Mouse (Mus musculus) heart, embryonic 16.5 days (tissue): ENCODE results near the gene Nkx1-1. TPM values are rescaled to one million over a fixed set of nuclear protein-coding genes. Genes with fewer than 3 reads are reported as not detected.

Experiments used
- ATAC-seq: fragments of 200-750 bp; cut with Nextera tagmentation; replicated peaks from 2 replicates; pipeline ENCODE4 v1.8.0; 2017; ENCODE audit warnings: moderate number of reproducible peaks; ENCODE audit not compliant: insufficient read depth, low FRiP score; ENCODE audit errors: extremely low read depth
- H3K27ac ChIP-seq: fragments of 300-500 bp; sonication (generic); 2 replicates; pipeline ENCODE4 v1.5.1; 2014; ENCODE audit warnings: mild to moderate bottlenecking, low read length, control low read depth, moderate library complexity
- H3K27me3 ChIP-seq: fragments of 300-500 bp; sonication (generic); 2 replicates; pipeline ENCODE4 v1.6.1; 2014; ENCODE audit warnings: low read length, mixed read lengths; ENCODE audit not compliant: control insufficient read depth, insufficient read depth
- H3K36me3 ChIP-seq: fragments of 300-500 bp; sonication (generic); 2 replicates; pipeline ENCODE4 v1.6.1; 2014; ENCODE audit not compliant: control insufficient read depth, insufficient read depth
- H3K4me1 ChIP-seq: fragments of 300-500 bp; sonication (generic); 2 replicates; pipeline ENCODE4 v1.6.1; 2014; ENCODE audit warnings: low read length, mixed read lengths; ENCODE audit not compliant: control insufficient read depth, insufficient read depth
- H3K4me2 ChIP-seq: fragments of 300-500 bp; sonication (generic); 2 replicates; pipeline ENCODE4 v1.6.1; 2014; ENCODE audit warnings: low read depth, mild to moderate bottlenecking, control low read depth, low read length
- H3K4me3 ChIP-seq: fragments of 300-500 bp; sonication (generic); 2 replicates; pipeline ENCODE4 v1.5.1; 2014; ENCODE audit warnings: mild to moderate bottlenecking, control low read depth, low read length
- H3K9ac ChIP-seq: fragments of 300-500 bp; sonication (generic); 2 replicates; pipeline ENCODE4 v1.6.1; 2014; ENCODE audit warnings: low read length, control low read depth
- H3K9me3 ChIP-seq: fragments of 300-500 bp; sonication (generic); replicated peaks from 2 replicates; pipeline ENCODE4 v1.6.1; 2016; ENCODE audit warnings: low read length; ENCODE audit not compliant: control insufficient read depth
- WGBS: fragments of 180-500 bp; shearing (Covaris S2); extraction: QIAGEN DNeasy Blood & Tissue Kit; methylation state at CpG from one replicate; pipeline ENCODE4 v1.1.7; 2014; 5-methylcytosine and 5-hydroxymethylcytosine counted together
- polyA plus RNA-seq: library from polyadenylated mRNA; unstranded; fragments of >200 nt; fragmentation: Nextera tagmentation; extraction: Ambion mirVana; gene quantifications from 2 replicates; pipeline ENCODE4 v1.2.1, GENCODE M21; 2015

The Nkx1-1 gene
- polyA plus RNA-seq, 1 experiment from 2014 or later, result not detected

DNA sequence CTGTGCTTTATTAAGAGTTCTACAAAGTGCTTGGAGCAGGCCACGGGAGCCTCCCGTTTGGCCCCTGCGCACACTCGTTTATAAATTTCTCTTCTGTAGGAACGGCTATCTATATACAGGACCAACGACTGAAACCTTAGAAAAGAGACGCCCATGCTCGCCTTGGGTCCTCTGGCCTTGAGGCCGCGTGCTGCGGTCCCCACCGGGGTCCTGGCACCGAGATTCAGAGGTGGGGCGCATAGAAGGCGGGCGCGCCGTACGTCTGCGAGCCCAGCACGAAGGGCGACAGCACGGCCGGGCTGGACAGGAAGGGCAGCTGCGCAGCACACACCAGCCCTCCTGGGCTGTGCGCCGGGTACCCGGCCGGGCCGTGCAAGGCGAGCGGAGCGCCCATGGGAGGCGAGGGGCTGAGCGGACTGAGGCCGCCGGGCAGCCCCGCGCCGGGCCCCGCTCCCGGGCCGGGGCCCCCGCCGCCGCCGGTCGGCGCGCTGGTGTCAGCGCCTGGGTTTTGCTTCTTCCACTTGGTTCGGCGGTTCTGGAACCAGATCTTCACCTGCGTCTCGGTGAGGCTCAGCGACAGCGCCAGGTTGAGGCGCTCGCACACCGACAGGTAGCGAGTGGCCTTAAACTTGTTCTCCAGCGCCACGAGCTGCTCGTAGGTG lies 3.1 kb downstream of the Nkx1-1 start:
- H3K4me1 ChIP-seq, result peaks cover 18% of the 10 kb centered on the region
- peak overlapping the region; percentile 35 for H3K4me3 ChIP-seq
- H3K27me3 ChIP-seq, result peaks cover 87% of the 10 kb centered on the region
- no peak overlapping the region for H3K27ac ChIP-seq
- 2% methylated on average over 60 of the region's 64 CpGs for WGBS
- no peaks in the 10 kb centered on the region for H3K36me3 ChIP-seq
- no peak for ATAC-seq
- peak overlapping the region; percentile 56 for H3K4me2 ChIP-seq
- H3K9me3 ChIP-seq, result no peaks in the 10 kb centered on the region
- H3K9ac ChIP-seq, result no peak overlapping the region

DNA sequence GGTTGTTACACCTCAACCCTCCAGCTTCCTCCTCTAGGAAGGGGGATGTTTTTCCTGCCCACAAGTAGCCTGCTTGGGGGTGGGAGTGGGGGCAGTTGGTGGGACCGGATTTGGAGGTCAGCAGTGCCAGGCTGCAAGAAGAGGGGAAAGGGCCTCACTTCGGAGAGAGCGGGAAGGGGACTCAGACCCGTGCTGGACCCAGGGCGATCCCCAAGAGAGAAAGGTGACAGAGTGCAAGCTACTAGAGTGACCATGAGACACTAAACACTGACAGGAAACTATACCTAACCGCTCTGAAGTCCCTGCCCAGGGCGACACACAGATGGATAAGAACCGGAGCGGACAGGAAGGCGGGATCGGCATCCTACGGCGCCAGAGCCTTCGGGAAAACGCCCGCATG lies 3.7 kb downstream of the Nkx1-1 start:
- no peak overlapping the region for H3K9ac ChIP-seq

DNA sequence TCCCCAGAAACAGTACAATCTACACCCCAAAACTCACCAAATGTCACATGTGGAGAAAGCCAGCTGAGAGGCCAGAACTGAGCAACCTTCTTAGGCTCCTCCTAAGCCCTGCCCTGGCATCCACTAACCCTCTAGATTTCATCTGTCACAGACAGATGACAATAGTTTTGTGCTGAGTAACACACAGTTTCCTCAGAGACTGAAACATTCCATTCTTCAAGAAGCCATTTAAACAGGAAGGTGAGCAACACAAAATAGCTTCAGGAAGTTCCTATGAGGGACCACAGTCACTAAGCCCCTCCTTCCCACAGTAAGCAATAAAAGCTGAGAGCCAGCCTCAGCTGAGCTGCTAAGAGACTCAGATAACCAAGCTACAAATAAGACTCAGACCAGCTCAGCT lies 6.3 kb downstream of the Nkx1-1 start:
- H3K4me2 ChIP-seq, result no peak overlapping the region
- H3K4me3 ChIP-seq, result no peak overlapping the region
- H3K36me3 ChIP-seq, result no peaks in the 10 kb centered on the region
- peaks cover 10% of the 10 kb centered on the region for H3K4me1 ChIP-seq
- ATAC-seq, result no peak
- H3K9me3 ChIP-seq, result no peaks in the 10 kb centered on the region
- H3K27ac ChIP-seq, result no peak overlapping the region
- H3K27me3 ChIP-seq, result peaks cover 57% of the 10 kb centered on the region
- H3K9ac ChIP-seq, result no peak overlapping the region

More for the DNA sequence above, 3.7 kb downstream of the Nkx1-1 start:
- no peaks in the 10 kb centered on the region for H3K9me3 ChIP-seq
- H3K36me3 ChIP-seq, result no peaks in the 10 kb centered on the region
- peaks cover 18% of the 10 kb centered on the region for H3K4me1 ChIP-seq
- 6% methylated on average over 16 of the region's 16 CpGs for WGBS
- ATAC-seq, result no peak
- H3K4me3 ChIP-seq, result no peak overlapping the region; the same call in 1 of the 2 replicates
- H3K4me2 ChIP-seq, result no peak overlapping the region
- H3K27ac ChIP-seq, result no peak overlapping the region
- H3K27me3 ChIP-seq, result peaks cover 83% of the 10 kb centered on the region

DNA sequence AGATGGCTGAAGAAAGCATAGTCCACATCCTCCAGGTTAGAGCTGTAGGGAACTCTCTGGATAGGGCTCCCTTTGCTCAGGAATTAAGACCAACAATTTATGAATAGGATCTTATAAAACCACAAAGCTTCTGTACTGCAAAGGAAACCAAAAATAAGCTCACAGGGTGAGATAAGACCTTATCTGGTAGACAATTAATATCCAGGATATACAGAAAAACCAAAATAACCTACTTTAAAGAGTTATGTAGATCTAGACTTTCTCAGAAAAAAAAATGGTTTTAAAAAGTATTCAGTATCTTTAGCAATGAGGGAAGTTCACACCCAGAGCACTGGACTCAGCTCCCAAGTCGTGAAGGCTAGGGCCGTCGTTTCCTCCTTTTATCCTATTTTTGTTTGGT lies 13.5 kb downstream of the Nkx1-1 start:
- ATAC-seq, result no peak
- WGBS, result 42% methylated on average over 3 of the region's 3 CpGs
- H3K9ac ChIP-seq, result no peak overlapping the region
- H3K4me3 ChIP-seq, result no peak overlapping the region
- no peaks in the 10 kb centered on the region for H3K9me3 ChIP-seq
- no peaks in the 10 kb centered on the region for H3K4me1 ChIP-seq
- no peak overlapping the region for H3K4me2 ChIP-seq
- no peak overlapping the region for H3K27ac ChIP-seq
- no peaks in the 10 kb centered on the region for H3K36me3 ChIP-seq
- peaks cover 2% of the 10 kb centered on the region for H3K27me3 ChIP-seq

DNA sequence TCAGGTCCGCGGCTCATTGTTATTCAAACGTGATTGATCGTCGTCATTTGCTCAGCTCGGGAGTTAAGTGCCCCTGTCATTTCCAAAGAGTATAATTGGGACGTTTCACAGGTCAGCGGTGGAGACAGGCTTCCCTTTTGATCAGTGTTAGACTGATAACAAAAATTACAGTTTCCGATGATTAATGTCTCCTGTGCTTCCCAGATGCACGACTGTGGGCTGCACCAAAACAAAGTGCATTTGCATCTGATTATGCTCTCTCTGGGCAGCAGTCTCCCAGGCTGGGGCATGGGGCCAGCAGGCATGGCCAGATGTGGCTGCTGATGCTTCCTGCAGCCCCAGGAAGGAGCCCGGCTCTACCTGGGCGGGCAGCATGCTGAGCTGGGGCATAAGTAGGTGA lies 33.0 kb downstream of the Nkx1-1 start:
- no peak overlapping the region for H3K4me3 ChIP-seq
- 46% methylated on average over 12 of the region's 12 CpGs for WGBS
- H3K27ac ChIP-seq, result no peak overlapping the region
- H3K4me2 ChIP-seq, result no peak overlapping the region
- no peaks in the 10 kb centered on the region for H3K27me3 ChIP-seq
- no peaks in the 10 kb centered on the region for H3K9me3 ChIP-seq
- ATAC-seq, result no peak
- no peak overlapping the region for H3K9ac ChIP-seq
- H3K36me3 ChIP-seq, result 0 out of 2 replicates have a peak, but pooled peaks cover 3% of the 10 kb centered on the region
- H3K4me1 ChIP-seq, result peaks cover 13% of the 10 kb centered on the region

DNA sequence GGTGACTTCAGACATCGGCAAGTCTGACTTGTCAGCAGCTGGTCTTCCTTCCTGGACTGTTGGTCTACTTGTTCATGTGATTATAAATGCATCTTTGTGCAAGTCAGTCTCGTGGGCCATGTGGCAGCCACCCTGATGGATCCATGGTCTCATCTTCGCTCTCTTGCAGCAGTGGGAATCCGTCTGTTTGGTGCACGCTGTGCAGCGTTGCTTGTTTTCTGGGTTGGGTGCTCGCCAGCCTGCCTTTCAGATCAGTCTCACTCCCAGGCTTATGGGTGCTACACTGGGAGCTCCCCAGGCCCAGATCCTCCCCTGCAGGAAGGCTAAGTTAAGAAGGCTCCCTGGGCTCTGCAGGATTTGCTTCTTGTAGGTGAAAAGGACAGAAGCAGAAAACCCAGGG lies 36.9 kb downstream of the Nkx1-1 start:
- Histone ChIP-seq H3K4me3 (no peak overlapping the region), H3K4me2 (no peak overlapping the region), H3K4me1 (peaks cover 13% of the 10 kb centered on the region), H3K9me3 (no peaks in the 10 kb centered on the region), H3K27me3 (no peaks in the 10 kb centered on the region), H3K9ac (no peak overlapping the region), H3K27ac (no peak overlapping the region), H3K36me3 (peaks cover 5% of the 10 kb centered on the region)
- 87% methylated on average over 7 of the region's 7 CpGs for WGBS
- ATAC-seq, result no peak

DNA sequence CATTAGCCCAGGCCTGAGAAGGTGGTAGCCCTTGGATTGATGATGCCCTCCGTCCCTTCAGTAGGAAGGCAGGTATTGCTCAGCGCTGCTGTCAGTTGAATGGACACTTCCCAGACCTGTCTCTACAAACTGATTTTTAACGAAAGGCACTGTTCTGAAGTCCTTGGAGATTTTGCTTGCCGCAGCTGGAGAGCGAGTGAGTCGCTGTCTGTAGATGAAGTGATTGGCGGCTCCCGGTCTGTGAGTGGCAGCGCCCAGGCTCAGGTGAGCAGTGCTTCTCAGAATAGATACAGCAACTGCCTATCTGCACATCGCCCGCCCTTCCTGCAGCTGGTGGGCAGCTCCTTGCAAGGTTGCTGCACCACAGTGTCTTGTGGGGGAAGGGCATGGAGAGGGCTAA lies 38.1 kb downstream of the Nkx1-1 start:
- Histone ChIP-seq H3K9me3 (no peaks in the 10 kb centered on the region), H3K9ac (no peak overlapping the region), H3K27ac (no peak overlapping the region), H3K4me2 (no peak overlapping the region), H3K36me3 (peaks cover 6% of the 10 kb centered on the region), H3K4me3 (no peak overlapping the region), H3K27me3 (no peaks in the 10 kb centered on the region), H3K4me1 (peaks cover 10% of the 10 kb centered on the region)
- WGBS, result 85% methylated on average over 11 of the region's 11 CpGs
- no peak for ATAC-seq

DNA sequence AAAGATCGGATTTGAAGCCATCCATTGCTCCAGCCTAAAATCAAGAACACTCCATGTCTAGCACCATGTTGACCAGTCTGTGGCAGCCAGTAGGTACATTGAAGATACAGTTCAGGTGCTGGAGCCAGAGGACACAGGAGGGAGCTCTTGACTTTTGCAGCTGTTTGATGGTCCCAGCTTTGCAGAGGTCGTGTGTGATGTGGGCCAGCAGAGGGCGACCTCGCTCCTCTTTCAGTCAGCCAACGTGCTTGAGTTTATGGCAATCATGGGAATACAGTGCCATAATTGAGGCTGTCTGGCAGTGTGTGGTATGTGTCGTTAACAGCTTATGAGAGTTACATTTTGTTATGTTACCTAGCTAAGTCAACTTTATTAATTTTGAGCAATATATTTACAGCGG lies 40.0 kb downstream of the Nkx1-1 start:
- Histone ChIP-seq H3K9me3 (no peaks in the 10 kb centered on the region), H3K4me1 (no peaks in the 10 kb centered on the region), H3K36me3 (peaks cover 10% of the 10 kb centered on the region), H3K4me3 (no peak overlapping the region), H3K4me2 (no peak overlapping the region), H3K27me3 (no peaks in the 10 kb centered on the region), H3K27ac (no peak overlapping the region), H3K9ac (no peak overlapping the region)
- ATAC-seq, result 0 out of 2 replicates have a peak, but pooled peaks have one; percentile 37
- 15% methylated on average over 7 of the region's 7 CpGs for WGBS

DNA sequence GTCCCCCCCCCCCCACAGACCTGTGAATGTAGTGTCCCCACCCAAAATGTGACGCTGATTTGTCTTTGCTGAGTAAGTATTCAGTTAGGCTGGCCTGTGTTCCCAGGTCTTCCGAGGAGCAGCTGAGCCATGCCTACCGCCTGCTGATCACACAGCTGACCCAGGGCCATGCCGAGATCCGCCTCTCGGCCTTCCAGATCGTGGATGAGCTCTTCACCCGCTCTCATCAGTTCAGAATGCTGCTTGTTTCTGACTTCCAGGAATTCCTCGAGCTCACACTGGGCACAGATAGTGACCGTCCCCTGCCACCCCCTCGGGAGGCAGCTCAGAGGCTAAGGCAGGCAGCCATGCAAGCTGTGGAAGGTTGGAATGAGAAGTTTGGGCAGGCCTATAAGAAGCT lies 46.2 kb downstream of the Nkx1-1 start:
- Histone ChIP-seq H3K36me3 (peaks cover 15% of the 10 kb centered on the region), H3K9ac (no peak overlapping the region), H3K9me3 (no peaks in the 10 kb centered on the region), H3K27me3 (no peaks in the 10 kb centered on the region), H3K4me2 (no peak overlapping the region), H3K27ac (no peak overlapping the region), H3K4me1 (no peaks in the 10 kb centered on the region), H3K4me3 (no peak overlapping the region)
- ATAC-seq, result no peak
- 73% methylated on average over 11 of the region's 11 CpGs for WGBS
